Mouse (Mus musculus) left cerebral cortex, adult 9 months (tissue): ENCODE data around the gene Abhd16b.
A peak's percentile ranks its signal among the peaks of the same experiment; 100 is the strongest.

Experiments
- DNase-seq, 2 experiments: peaks; one replicate each; pipeline ENCODE4 v3.0.0; 2022; ENCODE audit warnings: low spot score in 2 of 2

Abhd16b gene

GRCm38 (mm10) chr2:181493156-181493927, at the start of gene Abhd16b:
Gene Abhd16b (plus strand): TSS chr2:181493206.
- DNase-seq = no peak

GRCm38 (mm10) chr2:181452181-181452580, 40.8 kb upstream of the Abhd16b start:
- no peak for DNase-seq

DNA sequence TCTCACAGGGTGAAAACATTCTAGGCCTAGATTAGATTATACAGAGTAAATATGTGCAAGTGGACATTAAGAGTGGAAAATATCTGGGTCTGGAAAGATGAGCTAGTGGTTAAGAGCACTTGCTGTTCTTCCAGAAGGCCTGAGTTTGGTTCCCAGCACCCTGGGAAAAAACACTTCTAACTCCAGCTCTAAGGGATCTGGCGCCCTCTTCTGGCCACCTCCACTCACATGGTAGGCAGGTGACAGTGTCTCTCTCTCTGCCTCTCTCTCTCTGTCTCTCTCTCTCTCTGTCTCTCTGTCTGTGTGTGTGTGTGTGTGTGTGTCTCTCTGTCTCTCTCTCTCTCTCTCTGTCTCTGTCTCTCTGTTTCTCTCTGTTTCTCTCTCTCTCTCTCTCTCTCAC, 39.7 kb upstream of the Abhd16b start:
- DNase-seq = no peak

- no peak for DNase-seq
These were observed 37.1 kb upstream of the Abhd16b start for GRCm38 (mm10) chr2:181455899-181456298.

- peak in 1 of 2 experiments; percentile 28 for DNase-seq
These were observed 35.2 kb upstream of the Abhd16b start for GRCm38 (mm10) chr2:181457831-181458230.

GRCm38 (mm10) chr2:181458411-181459152, 34.4 kb upstream of the Abhd16b start:
- no peak for DNase-seq

DNA sequence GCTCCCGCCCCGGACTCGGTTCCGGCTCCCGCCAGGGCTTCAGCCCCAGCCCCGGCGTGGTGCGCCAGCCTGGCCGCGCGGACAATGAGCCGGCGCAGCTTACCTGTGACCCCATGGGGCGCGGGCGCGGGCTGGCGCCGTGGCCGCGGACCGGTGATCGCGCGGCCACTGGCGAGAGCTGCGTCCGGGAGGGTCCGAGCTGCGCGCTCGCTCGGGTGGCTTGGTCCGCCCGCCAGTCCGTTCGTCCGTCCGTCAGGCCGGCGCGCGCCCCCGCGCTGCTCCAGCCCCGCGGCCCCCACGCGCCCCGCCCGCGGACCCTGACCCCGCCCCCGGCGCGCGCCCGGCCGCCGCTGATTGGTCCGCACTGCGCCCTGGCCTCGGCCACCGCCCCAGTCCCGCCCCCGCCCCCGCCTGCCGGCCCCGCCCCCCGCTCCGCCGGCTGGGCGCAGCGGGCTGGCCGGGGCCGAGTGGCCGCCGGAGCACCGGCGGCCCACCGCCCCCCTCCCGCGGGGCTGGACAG, 33.8 kb upstream of the Abhd16b start, which contains the start of gene Zbtb46:
TSS of gene Zbtb46 (minus strand) at position 274 of the 520 bp plus-strand sequence.
- DNase-seq = peak in 1 of 2 experiments; percentile 48

GRCm38 (mm10) chr2:181459673-181460621, 33.1 kb upstream of the Abhd16b start:
- peak in 1 of 2 experiments; percentile 29 for DNase-seq

GRCm38 (mm10) chr2:181461536-181462100, 31.4 kb upstream of the Abhd16b start:
- DNase-seq = no peak

GRCm38 (mm10) chr2:181462604-181463003, 30.4 kb upstream of the Abhd16b start:
- no peak for DNase-seq

GRCm38 (mm10) chr2:181463008-181463738, 29.8 kb upstream of the Abhd16b start:
- peak in 1 of 2 experiments; percentile 46 for DNase-seq

DNA sequence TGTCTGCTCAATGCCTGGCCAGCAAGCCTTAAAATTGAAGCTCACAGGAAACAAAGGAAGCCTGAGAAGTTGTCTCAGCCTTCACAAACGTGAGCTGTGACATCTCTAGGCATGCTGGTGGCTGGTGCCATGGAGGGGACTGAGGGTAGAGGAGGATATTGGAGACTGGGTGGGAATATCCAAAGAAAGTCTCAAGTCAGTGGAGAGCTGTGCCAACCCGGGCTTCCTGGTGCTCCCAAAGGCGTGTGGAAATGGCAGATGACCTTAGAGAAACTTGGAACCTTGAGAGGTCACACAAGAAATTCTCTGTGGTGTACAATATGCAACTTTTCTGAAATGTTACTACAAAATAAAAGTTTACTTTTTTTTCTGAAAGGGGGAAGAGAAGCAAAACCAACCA, 27.6 kb upstream of the Abhd16b start:
- no peak for DNase-seq

- no peak for DNase-seq
These were observed 22.7 kb upstream of the Abhd16b start for GRCm38 (mm10) chr2:181470285-181470684.

DNA sequence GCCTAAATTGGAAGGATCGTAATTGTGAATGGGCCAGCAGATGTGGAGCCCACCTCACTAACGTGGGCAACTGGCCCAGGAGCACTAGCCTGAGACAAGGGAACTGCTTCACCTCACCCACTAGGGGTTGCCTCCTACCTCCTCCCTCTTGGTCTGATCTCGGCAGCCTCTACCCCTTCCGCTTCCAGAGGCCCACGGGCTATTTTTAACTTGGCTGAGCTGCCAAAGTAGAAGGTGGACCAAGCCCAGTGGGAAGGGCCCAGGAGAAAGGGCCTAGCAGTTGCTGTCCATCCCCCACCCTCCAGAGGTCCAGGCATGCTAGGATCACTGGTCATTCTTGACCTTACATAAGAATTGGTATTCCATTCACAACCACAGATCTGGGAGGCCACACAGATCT, 21.8 kb upstream of the Abhd16b start:
- no peak for DNase-seq

DNA sequence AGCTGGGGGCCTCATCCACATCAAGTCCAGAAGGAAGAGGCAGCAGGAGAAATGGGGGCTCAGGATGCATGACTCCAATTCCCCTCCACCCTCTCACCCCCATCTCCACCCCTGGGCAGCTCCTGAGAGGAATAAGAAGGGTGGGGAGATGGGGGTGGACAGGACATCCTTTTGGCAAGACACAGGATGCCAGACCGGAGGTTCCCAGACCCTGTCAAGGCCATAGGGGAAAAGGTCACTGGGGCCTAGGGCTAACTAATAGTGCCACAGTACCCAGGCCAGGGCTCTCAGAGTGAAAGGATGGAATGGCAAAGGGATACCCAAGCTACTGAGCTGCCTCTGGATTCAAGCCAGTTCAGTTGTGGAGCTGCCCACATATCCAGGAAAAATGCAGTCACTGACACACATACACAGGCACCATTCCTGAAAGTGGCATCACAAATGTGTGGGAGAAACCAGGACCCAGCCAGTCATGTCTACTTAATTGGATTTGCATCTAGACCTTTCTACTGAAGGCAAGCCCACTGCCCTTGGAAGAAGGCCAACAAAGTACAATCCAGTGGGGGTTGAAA, 20.7 kb upstream of the Abhd16b start:
- DNase-seq = no peak

DNA sequence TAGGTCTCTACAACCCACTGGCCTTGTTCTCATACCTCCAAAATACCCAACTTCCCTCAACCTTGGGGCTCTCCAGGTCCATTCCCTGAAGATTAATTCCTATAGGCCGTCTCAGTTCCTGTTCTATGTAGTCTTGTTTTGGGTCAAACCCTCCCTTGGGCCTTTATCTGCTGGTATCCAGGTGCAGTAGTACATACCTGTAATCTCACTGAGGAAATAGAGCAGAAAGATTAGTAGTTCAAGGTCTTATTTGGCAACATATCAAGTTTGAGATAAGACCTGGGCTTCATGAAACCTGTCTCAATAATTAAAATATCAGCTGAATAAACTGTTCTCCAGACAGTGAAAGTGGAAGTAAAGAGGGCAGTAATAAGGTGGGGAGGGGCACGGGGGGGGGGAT, 9.9 kb upstream of the Abhd16b start:
- no peak for DNase-seq

DNA sequence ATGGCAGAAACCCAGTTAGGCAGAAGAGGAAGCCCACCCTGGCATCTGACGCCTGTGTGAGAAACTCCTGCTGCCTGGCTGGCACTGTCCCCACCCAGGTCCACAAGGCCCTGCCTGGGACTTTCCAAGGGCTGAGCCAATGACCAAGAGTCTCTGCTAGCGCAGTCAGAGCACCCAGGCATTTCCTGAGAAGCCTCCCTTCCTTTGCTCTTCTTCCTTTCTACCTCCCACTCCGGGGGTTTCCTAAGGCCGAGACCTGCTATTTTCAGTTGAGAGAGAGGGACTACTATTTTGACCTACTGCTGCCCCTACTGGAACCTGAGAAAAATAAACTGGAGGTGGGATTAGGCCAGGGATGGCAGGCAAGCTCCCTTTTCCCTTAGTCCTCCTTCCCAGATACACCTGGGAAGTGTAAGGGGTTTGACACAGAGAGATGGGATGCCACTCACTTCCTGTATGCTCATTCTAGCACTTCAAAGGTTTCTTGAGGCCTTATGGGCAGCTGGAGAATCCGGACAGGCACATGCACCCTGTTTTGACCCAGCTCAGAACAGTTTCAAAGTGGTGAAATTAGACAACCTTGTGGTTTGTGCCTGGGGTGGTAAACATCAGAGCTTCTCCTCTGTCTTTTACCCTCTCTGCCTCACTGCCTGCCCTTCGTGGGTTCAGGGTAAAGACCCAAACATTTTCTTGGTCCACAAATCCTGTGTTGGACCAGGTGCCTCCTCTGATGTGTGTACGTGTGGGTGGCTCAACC, 9.3 kb upstream of the Abhd16b start:
- DNase-seq = no peak

DNA sequence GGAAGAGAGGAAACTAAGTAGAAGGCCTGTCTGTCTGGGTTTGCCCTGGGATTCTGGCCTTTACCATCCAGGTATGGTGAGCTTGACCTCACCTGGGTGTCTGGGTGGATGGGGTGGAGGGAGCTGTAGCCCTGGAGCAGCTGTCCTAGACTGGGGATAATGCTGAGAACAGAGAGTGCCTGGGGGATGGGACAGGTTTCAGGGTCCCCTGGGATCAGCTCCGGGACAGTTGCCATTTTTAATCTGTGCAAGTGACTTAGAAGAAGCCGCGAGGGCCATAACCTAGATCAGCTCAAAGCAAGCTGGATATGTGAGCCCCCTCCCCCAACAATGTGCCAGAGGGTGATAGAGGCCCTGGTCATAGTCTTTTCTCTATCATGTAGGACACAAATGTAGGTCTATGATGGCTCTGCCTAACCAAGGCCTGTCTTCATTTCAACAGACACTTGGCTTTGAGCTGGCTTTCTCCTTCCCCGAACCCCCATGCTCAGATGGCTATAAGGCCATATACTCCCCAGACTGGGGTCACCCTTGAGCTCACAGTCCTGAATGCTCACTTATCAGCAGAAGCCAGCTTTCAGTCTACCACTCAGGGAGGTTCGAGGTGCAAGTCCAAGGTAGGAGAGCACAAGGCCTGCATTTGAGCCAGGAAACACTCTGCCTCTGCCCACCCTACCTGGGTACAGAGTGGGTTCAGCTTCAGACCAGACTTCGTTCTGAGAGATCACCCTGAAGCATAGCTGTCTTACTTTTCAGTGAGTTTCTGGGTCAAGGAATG, 8.4 kb upstream of the Abhd16b start:
- DNase-seq = no peak

DNA sequence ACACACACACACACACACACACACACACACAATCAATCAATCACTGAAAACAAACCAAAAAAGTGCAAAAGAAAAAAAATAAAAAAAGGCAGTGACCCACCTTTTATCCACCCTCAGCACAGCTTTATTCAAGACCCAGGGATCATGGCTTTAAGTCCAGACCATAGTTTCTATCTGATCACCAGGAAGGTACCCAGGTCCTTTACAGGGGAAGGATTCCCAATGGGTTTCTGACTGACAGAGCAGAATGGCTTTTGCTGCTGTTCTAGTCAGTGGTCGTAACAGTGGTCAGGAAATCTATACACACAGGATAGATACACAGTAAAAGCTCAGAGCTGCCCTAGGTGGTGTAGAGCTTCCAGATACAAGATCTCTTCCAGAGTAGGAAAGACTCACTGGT, 7.3 kb upstream of the Abhd16b start:
- no peak for DNase-seq
